Mouse (Mus musculus): ENCODE results near the gene Gm42420.

DNA sequence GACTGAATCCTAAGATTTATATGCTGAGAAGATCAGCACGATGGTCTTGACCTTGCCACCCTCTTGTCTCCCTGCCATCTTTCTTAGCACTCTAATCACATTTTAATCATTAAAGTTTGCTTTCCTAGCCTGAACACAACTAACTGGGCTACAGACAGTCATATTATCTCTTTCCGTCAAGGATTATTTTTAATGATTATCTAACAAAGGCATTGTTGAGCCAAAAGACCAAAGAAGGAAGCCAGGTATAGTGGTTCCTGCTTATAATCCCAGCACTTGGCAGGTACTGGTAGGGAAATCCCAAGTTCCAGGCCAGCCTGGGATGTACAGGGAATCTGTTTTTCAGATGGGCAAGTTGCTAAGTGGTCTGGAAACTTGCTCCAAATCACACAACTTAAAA, 25.7 kb downstream of the Gm42420 start:
- TF ChIP-seq CTCF (IDR thresholded peaks at IDR 0.05; ENCODE audit: borderline replicate concordance, insufficient read depth, low read depth, low read length) (no peak), POLR2A (IDR thresholded peaks at IDR 0.05; ENCODE audit: borderline replicate concordance, insufficient read depth, low read length) (no peak)
